Mouse (Mus musculus): ENCODE results near the gene Ube2k. TPM values are rescaled to one million over a fixed set of nuclear protein-coding genes. Genes with fewer than 3 reads are reported as not detected.

Ube2k gene
- 79.1 TPM for total RNA-seq (2023)

GRCm38 (mm10) chr5:65536751-65537419 is at the start of gene Ube2k, which contains the start of gene Smim14:
Ube2k (plus strand) TSS chr5:65537233.
Smim14 (minus strand) TSS chr5:65537184.

DNA sequence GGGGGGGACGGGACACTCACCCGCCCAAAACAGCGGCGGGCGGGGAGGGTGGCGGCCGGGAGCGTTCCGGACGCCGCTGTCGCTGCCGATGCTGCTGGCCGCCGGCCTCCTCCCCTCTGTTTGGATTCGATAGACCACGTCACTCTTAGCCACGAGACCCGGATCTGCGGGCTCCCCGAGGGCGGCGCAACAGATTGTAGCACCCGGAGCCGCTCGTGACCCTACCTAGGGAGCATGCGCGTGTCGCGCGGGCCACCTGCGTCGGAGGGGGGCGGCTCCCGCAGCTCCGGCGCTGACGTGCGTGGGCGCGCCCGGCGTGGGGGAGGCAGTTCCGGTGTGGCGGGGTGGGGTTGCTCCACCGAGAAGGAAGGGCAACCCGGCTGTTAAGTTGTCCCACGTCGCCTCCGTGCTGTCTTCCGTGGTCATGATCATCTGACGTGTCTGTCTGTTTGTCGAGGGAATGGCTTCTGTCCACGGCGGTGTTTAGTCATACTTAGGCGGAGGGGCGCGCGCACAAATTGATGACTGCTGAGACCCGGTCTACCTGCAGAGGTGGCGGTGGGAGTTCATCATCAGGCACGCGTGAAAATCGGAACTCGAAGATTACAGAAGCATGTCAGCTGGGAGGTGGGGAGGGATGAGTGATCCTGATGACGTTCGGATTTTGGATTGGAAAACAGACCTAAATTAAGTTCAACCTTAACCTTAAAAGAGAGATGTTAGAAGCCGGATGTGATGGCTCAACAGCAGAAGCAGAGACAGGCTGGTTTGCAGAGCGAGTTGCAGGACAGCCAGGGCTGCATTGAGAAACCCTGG is 44.1 kb upstream of the Ube2k start, which contains the start of gene Gm43552:
Gm43552 (minus strand) TSS at position 118 of the 816 bp plus-strand sequence.

Other genes with a start within 250 kb of the Ube2k start
- 50.7 TPM for gene Rfc1, start 201.6 kb upstream of the Ube2k start, total RNA-seq (2023)
- gene Klb, start 188.9 kb upstream of the Ube2k start, total RNA-seq (2023), result not detected
- gene Rpl9, start 145.8 kb upstream of the Ube2k start, total RNA-seq (2023), result 2,704 TPM
- 45.5 TPM for gene Lias, start 145.7 kb upstream of the Ube2k start, total RNA-seq (2023)
- gene Ugdh, start 101.3 kb upstream of the Ube2k start, total RNA-seq (2023), result 16.7 TPM
- gene Gm43552, start 44.4 kb upstream of the Ube2k start, total RNA-seq (2023), result not detected
- gene Smim14, start within 50 bp of the Ube2k start, total RNA-seq (2023), result 151 TPM
- gene Pds5a, start 161.0 kb downstream of the Ube2k start, total RNA-seq (2023), result 268 TPM
- gene N4bp2, start 226.3 kb downstream of the Ube2k start, total RNA-seq (2023), result 75.9 TPM